Mouse (Mus musculus): ENCODE measurements at regions not wholly inside any gene's neighbourhood (a gene's known extent, or its start where the extent isn't known, plus 50 kb on each side); places are given as distances from the start of the nearest gene placed in this dataset.

GRCm38 (mm10) chr13:90739797-90740196, 165.4 kb downstream of the Atp6ap1l start:
- DNase-seq (ENCODE audit: low spot score in 2 of 2): no peak

- no peak for DNase-seq (ENCODE audit: low spot score in 2 of 2)
Measured at GRCm38 (mm10) chr13:90738513-90738912, 166.6 kb downstream of the Atp6ap1l start.

DNA sequence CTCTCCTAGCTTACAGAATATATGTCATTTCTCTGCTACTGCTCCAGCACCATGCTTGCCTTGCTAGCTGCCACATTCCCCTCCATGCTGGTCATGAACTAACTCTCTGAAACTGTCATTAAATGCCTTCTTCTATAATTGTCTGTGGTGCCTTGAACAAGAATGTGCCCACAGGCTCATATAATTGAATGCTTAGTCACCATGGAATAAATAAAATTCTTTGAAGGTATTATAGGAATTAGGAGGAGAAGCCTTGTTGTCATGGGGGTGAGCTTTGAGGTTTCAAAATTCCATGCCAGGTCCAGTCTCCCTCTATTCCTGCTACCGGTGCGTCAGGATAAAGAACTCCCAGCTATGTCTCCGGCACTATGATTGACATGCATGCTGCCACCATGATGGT, 171.9 kb downstream of the Atp6ap1l start:
- DNase-seq (ENCODE audit: low spot score in 2 of 2): no peak

- DNase-seq (ENCODE audit: low spot score in 2 of 2): no peak
Measured at GRCm38 (mm10) chr13:90729078-90729477, 176.1 kb downstream of the Atp6ap1l start.

GRCm38 (mm10) chr13:90727816-90728215, 177.3 kb downstream of the Atp6ap1l start:
- DNase-seq (ENCODE audit: low spot score in 2 of 2): no peak

- no peak for DNase-seq (ENCODE audit: low spot score in 2 of 2)
Measured at GRCm38 (mm10) chr13:90725053-90725827, 179.9 kb downstream of the Atp6ap1l start.

DNA sequence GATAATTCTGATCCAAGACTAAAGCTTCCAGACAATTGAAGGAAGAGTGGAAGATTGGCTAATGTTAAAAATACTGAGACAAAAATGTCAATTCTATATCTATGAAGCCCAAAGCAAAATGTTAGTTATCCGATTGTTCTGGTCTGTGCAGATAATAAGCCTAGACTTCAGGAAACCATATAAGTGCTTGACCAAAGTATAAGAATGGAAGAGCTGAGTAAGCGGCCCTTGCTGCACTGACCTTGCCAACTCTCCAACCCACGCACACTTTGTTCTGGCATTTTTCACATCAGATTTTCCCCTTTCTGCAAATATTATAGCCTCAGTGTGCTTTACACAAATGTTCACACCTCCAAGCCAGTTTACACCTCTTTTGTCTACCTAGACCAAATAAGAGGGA, 180.6 kb downstream of the Atp6ap1l start:
- no peak for DNase-seq (ENCODE audit: low spot score in 2 of 2)

- no peak for DNase-seq (ENCODE audit: low spot score in 2 of 2)
Measured at GRCm38 (mm10) chr13:90723533-90723898, 181.6 kb downstream of the Atp6ap1l start.

DNA sequence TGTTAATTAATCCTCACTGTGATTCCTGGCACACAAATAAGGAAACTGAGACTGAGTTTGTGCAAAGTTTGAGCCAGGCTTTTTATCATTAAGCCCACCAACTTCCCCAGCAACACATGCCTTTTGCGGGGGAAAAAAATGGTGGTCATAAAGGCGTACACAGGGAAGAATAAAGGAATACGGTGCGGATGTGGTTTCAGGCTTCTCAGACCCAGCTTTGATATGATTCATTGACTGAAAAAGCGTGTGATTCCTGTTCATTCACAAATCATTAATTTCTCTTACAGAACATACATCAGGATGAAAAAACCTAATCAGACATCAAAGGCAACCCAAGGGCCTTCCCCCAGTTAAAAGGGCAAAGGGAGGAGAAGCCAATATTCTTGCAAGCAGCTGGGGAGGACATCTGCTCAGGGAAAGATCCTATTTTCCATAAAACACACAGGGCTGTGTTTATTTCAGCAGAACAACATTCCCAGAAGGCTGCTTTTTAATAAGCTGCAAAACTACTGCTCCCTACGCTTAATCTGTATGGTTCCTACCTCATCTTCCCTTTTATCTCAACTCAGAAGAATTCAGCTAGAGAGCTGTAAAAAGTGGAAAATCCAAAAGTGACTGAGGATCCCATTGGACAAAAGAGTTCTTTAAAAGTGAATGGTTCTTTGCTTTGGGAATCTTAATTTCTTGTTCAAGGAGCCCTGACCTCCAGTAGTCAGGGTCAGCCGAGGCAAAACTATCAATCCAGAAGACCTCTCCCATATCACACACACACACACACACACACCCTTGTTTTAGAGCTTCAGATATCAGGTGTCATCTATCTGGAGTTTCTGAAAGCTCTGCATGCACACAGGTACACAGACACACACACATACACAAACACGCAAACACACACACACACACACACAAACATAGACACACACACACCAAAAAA, 182.3 kb downstream of the Atp6ap1l start:
- DNase-seq (ENCODE audit: low spot score in 2 of 2): no peak

DNA sequence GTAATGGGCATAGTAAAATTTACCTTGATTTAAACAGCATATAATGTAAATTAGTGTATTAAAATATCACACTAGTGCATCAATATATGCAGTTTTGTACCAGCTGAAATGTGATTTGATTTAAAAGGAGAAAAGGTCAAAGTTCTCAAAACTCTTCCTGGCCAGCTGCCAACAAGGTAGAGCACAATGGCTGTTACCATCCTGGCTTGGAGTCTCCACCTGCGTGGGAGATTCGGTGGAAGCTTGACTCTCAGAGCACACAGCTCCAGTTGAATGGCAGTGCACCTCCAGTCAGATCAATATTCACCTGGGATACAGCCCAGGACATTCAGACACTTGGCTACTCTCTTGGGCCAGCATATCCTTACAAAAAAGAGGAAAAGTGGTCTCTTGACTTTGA, 220.8 kb downstream of the Atp6ap1l start:
- no peak for DNase-seq (ENCODE audit: low spot score in 2 of 2)

DNA sequence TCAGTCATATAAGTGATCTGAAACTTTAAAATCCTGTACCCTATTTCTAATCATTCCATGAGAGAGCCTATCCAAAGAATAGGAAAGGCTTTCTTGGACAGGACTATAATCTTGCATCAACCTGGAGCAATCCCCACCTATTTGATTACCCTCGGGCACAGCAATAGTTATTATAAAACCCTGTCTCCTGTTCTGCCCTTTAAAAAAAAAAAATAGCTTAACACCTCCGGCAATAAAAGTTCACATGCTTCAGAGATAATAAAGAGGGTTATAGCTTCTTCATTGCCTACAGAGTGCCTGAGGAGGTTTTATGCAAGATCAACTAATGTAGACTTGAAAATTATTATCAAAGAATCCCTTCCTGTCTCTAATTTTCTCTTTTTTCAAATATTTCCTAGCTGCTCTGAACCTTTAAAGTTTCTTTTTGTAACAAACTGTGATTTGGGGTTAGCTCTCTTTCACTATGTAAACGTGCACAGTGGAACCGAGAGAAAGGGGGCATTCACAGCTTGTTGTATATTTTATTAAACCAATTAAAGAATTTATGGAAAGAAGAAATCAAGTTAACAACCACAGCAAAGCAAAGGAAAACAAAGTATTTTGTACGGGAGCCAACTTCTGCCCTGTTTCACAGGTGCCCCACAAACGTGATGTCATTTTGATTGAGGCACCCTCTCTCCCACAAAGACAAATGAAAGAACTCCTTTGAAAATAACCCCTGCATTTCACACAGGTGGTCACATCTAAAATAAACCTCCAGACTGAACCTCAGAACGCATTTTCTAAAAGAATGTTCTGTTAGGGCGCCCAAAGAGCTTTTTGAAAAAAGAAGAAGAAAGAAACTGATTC, 225.8 kb downstream of the Atp6ap1l start:
- no peak for DNase-seq (ENCODE audit: low spot score in 2 of 2)

DNA sequence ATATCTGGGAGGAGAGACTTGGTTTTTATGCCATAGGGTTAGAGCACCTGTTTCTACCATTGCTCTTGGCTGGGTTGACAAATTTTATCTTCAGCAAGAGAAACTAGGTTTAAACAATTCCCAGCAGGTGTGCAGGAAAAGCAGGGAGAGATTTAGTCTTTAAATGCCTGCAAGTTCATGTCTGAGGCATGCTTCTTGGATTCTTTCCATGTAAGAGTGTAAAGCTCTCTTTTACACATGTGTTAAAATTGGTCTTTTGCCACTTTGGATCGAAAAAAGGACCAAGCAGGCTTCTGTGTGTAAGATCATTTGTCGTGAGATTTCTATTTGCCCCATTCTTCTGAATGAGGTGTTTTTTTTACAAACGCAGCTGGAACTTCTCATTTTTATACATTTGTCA, 231.3 kb downstream of the Atp6ap1l start:
- no peak for DNase-seq (ENCODE audit: low spot score in 2 of 2)

- no peak for DNase-seq (ENCODE audit: low spot score in 2 of 2)
Measured at GRCm38 (mm10) chr13:90673079-90673478, 232.1 kb downstream of the Atp6ap1l start.

DNA sequence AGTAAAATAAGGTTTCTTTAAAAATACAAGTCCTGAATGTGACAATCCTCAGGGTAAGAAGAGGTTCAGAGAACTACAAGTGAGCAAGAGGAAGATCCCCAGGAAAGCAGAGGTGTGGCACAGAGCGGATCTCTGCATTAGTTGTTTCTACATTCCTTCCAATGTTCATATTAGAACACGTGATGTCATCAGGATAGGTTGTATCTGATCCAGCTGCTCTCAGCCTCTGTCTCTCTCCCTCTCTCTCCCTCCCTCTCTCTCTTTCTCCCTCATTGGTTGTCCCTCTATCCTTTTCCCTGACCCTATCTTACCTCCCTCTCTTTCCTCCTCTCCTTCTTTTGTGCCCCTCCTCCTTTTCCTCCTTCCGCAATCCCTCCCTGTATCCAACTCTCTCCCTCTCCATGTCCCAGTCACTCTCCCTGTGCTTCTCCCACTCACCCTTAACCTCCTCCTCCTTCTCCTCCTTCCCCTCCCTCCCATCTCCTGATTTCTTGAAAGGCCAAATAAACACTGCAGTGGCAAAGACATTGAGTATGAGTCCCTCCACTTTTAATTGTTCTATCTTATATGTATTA, 243.5 kb downstream of the Atp6ap1l start:
- no peak for DNase-seq (ENCODE audit: low spot score in 2 of 2)

DNA sequence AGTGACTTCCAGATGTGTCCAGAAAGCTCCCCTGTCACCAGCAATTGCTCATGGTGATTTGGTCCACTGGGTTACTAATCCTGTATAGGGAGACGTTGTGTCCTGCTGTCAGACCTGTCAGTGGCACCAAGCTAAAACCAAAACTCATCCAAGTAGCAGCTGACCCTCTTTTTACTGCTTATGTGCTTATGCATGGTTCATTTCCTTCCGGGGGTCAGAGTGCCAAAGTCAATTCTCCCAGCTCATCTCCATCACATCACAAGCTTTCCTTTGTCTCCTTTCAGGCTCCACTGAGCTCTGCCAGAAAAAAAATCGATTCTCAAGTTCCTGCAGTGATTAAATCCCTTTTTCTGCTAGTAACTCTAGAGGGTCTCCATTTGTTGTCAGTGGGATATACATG, 244.2 kb downstream of the Atp6ap1l start:
- DNase-seq (ENCODE audit: low spot score in 2 of 2): no peak

DNA sequence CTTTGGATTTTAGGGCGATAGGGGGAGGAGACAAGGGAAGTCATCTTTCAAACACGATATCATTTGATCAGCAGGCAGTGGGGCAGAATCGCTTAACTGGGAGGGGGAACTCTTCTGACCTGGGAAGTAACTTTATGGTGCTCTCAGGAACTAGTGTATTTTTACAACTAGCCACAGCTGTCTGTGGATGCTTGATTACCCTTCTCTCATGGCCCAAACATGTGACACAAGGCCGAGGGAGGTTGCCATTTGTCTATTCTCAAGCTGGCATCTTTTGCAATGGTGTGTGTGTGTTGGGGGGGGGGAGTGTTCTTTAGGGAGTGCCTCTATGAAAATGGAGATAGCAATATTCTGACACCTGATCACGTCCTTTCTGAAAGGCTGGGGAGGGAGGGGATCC, 246.1 kb downstream of the Atp6ap1l start:
- DNase-seq (ENCODE audit: low spot score in 2 of 2): no peak

DNA sequence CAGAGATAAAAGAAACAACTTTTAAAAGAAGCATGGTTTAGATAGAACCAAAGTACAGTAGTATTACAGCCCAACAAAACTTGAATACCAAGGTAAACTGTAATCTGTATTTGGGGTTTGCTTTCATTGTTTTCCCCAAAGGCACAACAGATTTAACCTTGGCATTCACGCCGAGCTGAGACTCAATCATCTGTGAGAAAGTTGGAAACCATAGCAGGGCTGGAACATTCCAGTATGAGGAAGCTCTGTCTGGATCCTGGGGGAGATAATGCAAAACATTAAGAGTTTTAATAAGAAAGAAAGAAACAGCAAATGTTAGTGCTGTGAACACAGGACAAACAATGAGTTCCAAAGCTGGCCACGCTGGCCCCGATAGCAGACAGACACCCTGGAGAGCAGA, 258.8 kb downstream of the Atp6ap1l start:
- no peak for DNase-seq (ENCODE audit: low spot score in 2 of 2)

- no peak for DNase-seq (ENCODE audit: low spot score in 2 of 2)
Measured at GRCm38 (mm10) chr13:90644216-90644615, 260.9 kb downstream of the Atp6ap1l start.

GRCm38 (mm10) chr13:90643575-90644215, 261.5 kb downstream of the Atp6ap1l start:
- DNase-seq (ENCODE audit: low spot score in 2 of 2): no peak

DNA sequence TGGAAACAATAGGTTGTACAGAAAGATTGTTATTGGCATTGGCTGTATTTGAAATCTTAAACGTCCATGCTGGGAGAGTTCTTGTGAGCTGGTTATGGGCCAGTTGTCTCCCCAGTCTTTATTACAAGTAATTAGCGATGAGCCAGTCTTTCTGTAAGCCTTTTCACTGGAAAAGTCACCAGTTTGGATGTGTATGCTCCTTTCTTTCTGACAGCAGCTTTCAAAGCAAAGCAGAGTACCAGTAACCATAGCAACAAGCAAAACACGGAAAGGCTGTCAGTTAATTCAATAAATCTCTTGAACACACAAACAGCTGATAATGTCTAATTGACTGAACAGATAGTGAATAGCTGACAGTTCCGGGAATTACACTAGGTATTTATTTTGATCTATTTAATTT, 262.0 kb downstream of the Atp6ap1l start:
- peak in 1 of 2 experiments; percentile 16 for DNase-seq (ENCODE audit: low spot score in 2 of 2)

Measured in layer of hippocampus, postnatal 10 days (tissue).